Mouse (Mus musculus) intestine, embryonic 14.5 days (tissue): Measurements from ENCODE around the gene Gm11938. TPM values are rescaled to one million over a fixed set of nuclear protein-coding genes. Genes with fewer than 3 reads are reported as not detected.

ENCODE experiments used
- ATAC-seq: fragments of 200-750 bp; cut with Nextera tagmentation; replicated peaks from 2 replicates; pipeline ENCODE4 v1.8.0; 2017; ENCODE audit warnings: low read depth, moderate number of reproducible peaks, moderate TSS enrichment, moderate library complexity; ENCODE audit not compliant: low FRiP score, low TSS enrichment
- DNase-seq: peaks from one replicate; pipeline ENCODE4 v3.0.0-alpha.2; 2018; ENCODE audit warnings: low spot score
- H3K27ac ChIP-seq: fragments of 300-500 bp; sonication (generic); 2 replicates; pipeline ENCODE4 v1.5.1; 2014; ENCODE audit warnings: low read depth, mild to moderate bottlenecking, control low read depth
- H3K27me3 ChIP-seq: fragments of 300-500 bp; sonication (generic); replicated peaks from 2 replicates; pipeline ENCODE4 v1.6.1; 2014; ENCODE audit warnings: low read length, control low read depth; ENCODE audit not compliant: control insufficient read depth, insufficient read depth
- H3K36me3 ChIP-seq: fragments of 300-500 bp; sonication (generic); 2 replicates; pipeline ENCODE4 v1.6.1; 2014; ENCODE audit warnings: low read length, control low read depth; ENCODE audit not compliant: control insufficient read depth, insufficient read depth
- H3K4me1 ChIP-seq: fragments of 300-500 bp; sonication (generic); replicated peaks from 2 replicates; pipeline ENCODE4 v1.6.1; 2014; ENCODE audit warnings: low read length, control low read depth, mixed read lengths; ENCODE audit not compliant: control insufficient read depth, insufficient read depth
- H3K4me2 ChIP-seq: fragments of 300-500 bp; sonication (generic); 2 replicates; pipeline ENCODE4 v1.6.1; 2014; ENCODE audit warnings: low read length
- H3K4me3 ChIP-seq: fragments of 300-500 bp; sonication (generic); 2 replicates; pipeline ENCODE4 v1.5.1; 2014; ENCODE audit warnings: low read depth, low read length, control low read depth, mixed read lengths
- H3K9ac ChIP-seq: fragments of 300-500 bp; sonication (generic); 2 replicates; pipeline ENCODE4 v1.6.1; 2014; ENCODE audit warnings: mild to moderate bottlenecking, low read length
- H3K9me3 ChIP-seq: fragments of 300-500 bp; sonication (generic); 2 replicates; pipeline ENCODE4 v1.6.1; 2016; ENCODE audit warnings: low read length, control low read depth; ENCODE audit not compliant: control insufficient read depth
- WGBS: fragments of 180-500 bp; shearing (Covaris S2); extraction: QIAGEN DNeasy Blood & Tissue Kit; methylation state at CpG from one replicate; pipeline ENCODE4 v1.1.7; 2014; 5-methylcytosine and 5-hydroxymethylcytosine counted together
- polyA plus RNA-seq: library from polyadenylated mRNA; unstranded; fragments of >200 nt; fragmentation: Nextera tagmentation; extraction: Ambion mirVana; gene quantifications from 2 replicates; pipeline ENCODE4 v1.2.1, GENCODE M21; 2014

The Gm11938 gene
- polyA plus RNA-seq, 1 experiment from 2014 or later, result not detected

DNA sequence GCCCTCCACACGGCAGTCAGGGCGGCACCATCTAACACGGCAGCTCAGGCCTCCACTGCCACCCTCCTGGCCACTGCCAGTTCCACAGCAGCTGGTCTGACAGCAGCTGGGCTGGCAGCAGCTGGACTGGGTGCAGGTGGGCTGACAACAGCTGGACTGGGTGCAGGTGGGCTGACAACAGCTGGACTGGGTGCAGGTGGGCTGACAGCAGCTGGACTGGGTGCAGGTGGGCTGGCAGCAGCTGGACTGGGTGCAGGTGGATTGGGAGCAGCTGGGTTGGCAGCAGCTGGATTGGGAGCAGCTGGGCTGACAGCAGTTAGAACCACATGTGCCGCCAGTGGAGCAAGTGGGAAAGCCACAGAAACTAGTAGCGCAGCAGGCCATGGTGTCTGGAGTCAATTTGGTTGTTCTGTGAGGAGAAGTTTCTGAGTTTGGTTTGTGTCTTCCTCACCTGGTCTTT lies 19.8 kb downstream of the Gm11938 start, which contains the start of gene Krtap1-4:
Krtap1-4 (minus strand) TSS at position 410 of the 460 bp plus-strand sequence.
- DNase-seq, result no peak
- Histone ChIP-seq H3K27ac (no peak within 1 kb of the TSS), H3K4me1 (no peaks in the 10 kb centered on the region), H3K9ac (no peak within 1 kb of the TSS), H3K27me3 (no peaks in the 10 kb centered on the region), H3K9me3 (no peaks in the 10 kb centered on the region), H3K4me2 (no peak within 1 kb of the TSS), H3K36me3 (no peaks in the 10 kb centered on the region), H3K4me3 (no peak within 1 kb of the TSS)
- 74% methylated on average over 5 of the region's 5 CpGs for WGBS
- no peak for ATAC-seq

DNA sequence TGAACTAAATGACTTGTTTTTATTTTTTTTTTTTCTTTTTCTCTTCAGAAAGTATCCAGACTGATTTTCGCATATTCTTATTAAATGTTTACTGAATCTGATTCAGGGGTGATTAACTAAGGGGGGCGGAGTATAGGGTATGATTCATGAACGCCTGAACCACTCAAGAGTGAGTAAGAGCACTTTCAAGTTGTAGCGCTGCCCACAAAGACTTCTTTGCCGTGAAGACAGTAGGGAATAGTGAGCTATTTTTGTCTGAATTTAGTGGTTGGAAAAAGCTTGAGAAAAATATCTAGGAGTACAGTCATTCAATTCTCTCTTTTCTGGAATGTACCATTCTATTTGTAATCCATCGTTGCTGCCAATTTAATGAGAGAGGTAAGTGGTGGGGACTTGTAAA lies 21.5 kb downstream of the Gm11938 start:
- 85% methylated on average over 6 of the region's 6 CpGs for WGBS
- Histone ChIP-seq H3K4me2 (no peak overlapping the region), H3K4me1 (no peaks in the 10 kb centered on the region), H3K27me3 (no peaks in the 10 kb centered on the region), H3K4me3 (no peak overlapping the region), H3K27ac (no peak overlapping the region), H3K9ac (no peak overlapping the region), H3K9me3 (no peaks in the 10 kb centered on the region), H3K36me3 (no peaks in the 10 kb centered on the region)
- ATAC-seq, result no peak
- DNase-seq, result no peak

DNA sequence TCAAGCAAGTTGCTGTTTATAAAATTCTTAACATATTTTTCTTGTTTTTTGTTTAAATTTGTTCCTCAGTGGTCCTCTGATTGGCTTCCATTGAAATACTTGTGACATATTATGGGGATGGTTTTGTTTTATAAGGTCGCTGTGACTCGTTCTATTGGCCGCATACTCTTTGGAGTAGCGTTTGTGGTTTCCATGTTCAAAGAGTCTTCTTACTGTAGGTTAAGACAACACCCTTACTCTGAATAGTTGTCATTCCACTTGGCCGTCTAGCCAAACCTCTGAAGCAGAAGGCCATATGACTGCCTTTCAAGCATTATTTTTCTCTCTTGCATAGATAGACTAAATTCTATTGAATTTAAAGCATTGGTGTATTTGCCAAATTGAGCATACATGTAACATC lies 22.1 kb downstream of the Gm11938 start:
- no peak for DNase-seq
- H3K4me1 ChIP-seq, result no peaks in the 10 kb centered on the region

DNA sequence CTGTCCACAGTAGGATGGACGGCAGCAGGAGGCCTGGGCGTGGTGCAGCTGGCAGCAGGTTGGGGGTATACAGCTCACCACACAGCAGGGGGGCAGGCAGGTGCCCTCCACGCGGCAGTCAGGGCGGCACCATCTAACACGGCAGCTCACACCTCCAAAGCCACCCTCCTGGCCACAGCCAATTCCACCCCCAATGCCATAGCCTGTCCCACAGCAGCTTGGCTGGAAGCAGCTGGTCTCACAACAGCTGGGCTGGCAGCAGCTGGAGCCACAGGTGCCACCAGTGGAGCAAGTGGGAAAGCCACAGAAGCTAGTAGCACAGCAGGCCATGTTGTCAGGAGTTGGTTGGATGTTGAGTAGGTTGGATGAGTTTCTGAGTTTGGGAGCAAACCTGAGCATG lies 22.5 kb downstream of the Gm11938 start, which contains the start of gene Krtap1-5:
Krtap1-5 (minus strand) TSS at position 381 of the 400 bp plus-strand sequence.
- no peaks in the 10 kb centered on the region for H3K27me3 ChIP-seq
- no peak within 1 kb of the TSS for H3K9ac ChIP-seq
- no peaks in the 10 kb centered on the region for H3K4me1 ChIP-seq
- no peaks in the 10 kb centered on the region for H3K9me3 ChIP-seq
- no peak within 1 kb of the TSS for H3K4me2 ChIP-seq
- no peak within 1 kb of the TSS for H3K27ac ChIP-seq
- 85% methylated on average over 6 of the region's 6 CpGs for WGBS
- no peak for DNase-seq
- ATAC-seq, result no peak
- H3K4me3 ChIP-seq, result no peak within 1 kb of the TSS
- no peaks in the 10 kb centered on the region for H3K36me3 ChIP-seq

More for the DNA sequence above, 22.1 kb downstream of the Gm11938 start:
- Histone ChIP-seq H3K27me3 (no peaks in the 10 kb centered on the region), H3K36me3 (no peaks in the 10 kb centered on the region), H3K9ac (no peak overlapping the region), H3K9me3 (no peaks in the 10 kb centered on the region), H3K4me3 (no peak overlapping the region), H3K27ac (no peak overlapping the region), H3K4me2 (no peak overlapping the region)
- no peak for ATAC-seq
- WGBS, result 92% methylated on average over 5 of the region's 5 CpGs

DNA sequence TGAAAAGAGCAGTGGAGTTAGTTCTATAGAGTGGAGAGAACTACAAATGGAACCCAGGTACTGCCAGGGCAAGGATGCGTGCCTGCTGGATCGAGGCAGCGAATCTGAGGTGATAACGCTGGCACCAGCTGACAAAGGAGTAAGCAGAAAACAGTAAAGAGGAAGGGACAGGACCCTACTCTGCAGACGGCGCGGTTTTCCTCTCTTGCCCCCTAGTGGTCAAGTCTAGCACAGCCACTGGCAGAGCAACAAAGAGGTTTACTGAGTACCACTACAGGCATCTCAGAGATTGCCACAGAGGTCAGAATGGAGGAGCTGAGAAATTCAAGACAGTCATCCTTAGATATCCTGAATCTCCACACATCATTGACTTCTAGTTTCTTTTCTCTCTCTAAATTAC lies 29.0 kb downstream of the Gm11938 start:
- WGBS, result 2% methylated on average over 7 of the region's 7 CpGs
- H3K36me3 ChIP-seq, result no peaks in the 10 kb centered on the region
- no peak overlapping the region for H3K9ac ChIP-seq
- H3K4me2 ChIP-seq, result peak overlapping the region; percentile 28
- H3K4me3 ChIP-seq, result no peak overlapping the region
- ATAC-seq (no peak), DNase-seq (peak; percentile 84)
- no peaks in the 10 kb centered on the region for H3K9me3 ChIP-seq
- H3K4me1 ChIP-seq, result no peaks in the 10 kb centered on the region
- no peaks in the 10 kb centered on the region for H3K27me3 ChIP-seq
- H3K27ac ChIP-seq, result no peak overlapping the region

DNA sequence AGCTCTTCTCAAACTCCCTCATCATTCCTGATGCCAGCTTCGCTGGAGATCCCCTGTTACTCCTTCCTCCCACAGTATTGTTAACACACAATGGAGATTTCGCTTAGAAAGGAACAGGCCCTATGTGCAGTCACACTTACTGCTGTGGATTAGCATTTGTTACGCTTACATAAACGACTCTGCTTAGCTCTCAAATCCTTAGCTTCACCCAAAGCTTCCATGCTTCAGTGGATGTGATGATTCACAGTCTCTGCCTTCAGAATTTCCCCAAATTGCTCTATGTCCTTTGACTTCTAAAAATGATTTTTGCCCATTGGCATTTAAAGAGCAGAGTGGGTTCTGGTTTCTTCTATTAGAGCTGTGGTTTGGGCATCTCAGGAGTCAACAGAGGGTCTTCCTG lies 29.9 kb downstream of the Gm11938 start:
- H3K27me3 ChIP-seq, result no peaks in the 10 kb centered on the region
- DNase-seq (no peak), ATAC-seq (no peak)
- H3K4me1 ChIP-seq, result no peaks in the 10 kb centered on the region
- H3K9me3 ChIP-seq, result no peaks in the 10 kb centered on the region
- H3K36me3 ChIP-seq, result no peaks in the 10 kb centered on the region
- WGBS, result 64% methylated on average over 4 of the region's 4 CpGs
- no peak overlapping the region for H3K27ac ChIP-seq
- no peak overlapping the region for H3K4me3 ChIP-seq
- H3K9ac ChIP-seq, result no peak overlapping the region
- no peak overlapping the region for H3K4me2 ChIP-seq

DNA sequence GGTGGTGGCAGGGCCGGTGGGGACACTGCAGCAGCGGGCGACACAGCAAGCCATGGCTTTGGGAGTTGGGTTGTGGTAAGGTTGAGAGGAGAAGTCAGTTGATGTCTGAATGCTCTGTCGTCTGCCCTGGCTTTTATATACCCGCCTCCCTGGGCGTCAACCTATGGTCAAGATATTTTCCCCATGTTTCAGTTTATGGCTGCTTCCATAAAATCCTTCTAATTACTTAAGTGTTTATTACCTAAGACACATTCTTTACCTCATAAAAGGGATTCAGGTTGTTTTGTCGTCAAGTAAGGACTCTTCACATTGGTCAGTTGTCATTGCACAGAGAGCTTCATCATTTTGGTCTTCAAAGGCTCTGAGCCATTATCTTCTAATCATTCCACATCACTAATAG lies 36.6 kb downstream of the Gm11938 start, which contains the start of gene Krtap3-1:
Krtap3-1 (minus strand) TSS at position 101 of the 400 bp plus-strand sequence.
- Histone ChIP-seq H3K27me3 (no peaks in the 10 kb centered on the region), H3K36me3 (no peaks in the 10 kb centered on the region), H3K4me2 (no peak within 1 kb of the TSS), H3K9me3 (no peaks in the 10 kb centered on the region), H3K27ac (no peak within 1 kb of the TSS), H3K4me3 (no peak within 1 kb of the TSS), H3K4me1 (no peaks in the 10 kb centered on the region), H3K9ac (no peak within 1 kb of the TSS)
- no peak for DNase-seq
- ATAC-seq, result no peak
- WGBS, result 76% methylated on average over 7 of the region's 7 CpGs

DNA sequence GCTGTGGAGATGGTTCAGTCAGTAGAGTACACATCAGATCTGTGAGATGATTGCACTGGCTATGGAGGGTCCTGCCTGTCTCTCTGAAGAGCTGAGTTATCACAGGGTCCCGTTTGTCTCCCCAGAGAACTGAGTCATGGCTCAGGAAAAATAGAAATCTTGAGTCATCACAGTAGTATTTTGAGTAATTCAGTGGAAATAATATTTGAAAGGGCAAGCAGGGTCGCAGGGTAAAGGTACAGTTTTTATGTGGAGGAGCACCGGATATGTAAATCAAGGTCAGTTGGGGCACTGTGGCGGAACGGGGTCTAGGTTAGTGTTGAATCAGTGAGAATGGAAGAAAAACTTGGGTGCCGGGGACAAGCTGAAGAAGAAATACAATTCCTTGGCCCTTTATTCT lies 40.5 kb downstream of the Gm11938 start:
- Histone ChIP-seq H3K4me1 (no peaks in the 10 kb centered on the region), H3K9me3 (no peaks in the 10 kb centered on the region), H3K27ac (no peak overlapping the region), H3K9ac (no peak overlapping the region), H3K36me3 (no peaks in the 10 kb centered on the region), H3K4me2 (no peak overlapping the region), H3K4me3 (no peak overlapping the region), H3K27me3 (no peaks in the 10 kb centered on the region)
- DNase-seq (no peak), ATAC-seq (no peak)
- 89% methylated on average over 6 of the region's 6 CpGs for WGBS

DNA sequence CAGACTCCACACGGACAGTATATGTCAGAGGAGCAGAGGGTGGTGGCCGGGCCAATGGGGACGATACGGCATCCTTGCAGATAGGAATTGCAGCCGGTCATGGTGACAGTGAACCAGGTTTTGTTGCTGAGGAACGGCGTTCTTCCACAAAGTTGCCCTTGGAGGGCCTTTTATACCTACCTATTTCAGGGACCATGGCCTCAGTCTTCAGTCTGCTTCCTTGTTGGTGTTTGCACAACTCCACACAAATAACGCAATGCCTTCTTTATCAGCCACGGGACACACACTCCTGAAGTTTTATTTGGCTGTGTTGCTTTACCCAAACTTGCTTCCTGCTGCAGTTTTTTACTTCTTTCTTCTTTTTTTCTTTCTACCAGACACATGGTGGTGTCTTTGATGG lies 43.7 kb downstream of the Gm11938 start, which contains the start of gene Gm11939:
Gm11939 (minus strand) TSS at position 101 of the 400 bp plus-strand sequence.
- no peak within 1 kb of the TSS for H3K9ac ChIP-seq
- DNase-seq (no peak), ATAC-seq (no peak)
- no peaks in the 10 kb centered on the region for H3K27me3 ChIP-seq
- H3K4me2 ChIP-seq, result no peak within 1 kb of the TSS
- no peaks in the 10 kb centered on the region for H3K36me3 ChIP-seq
- no peaks in the 10 kb centered on the region for H3K4me1 ChIP-seq
- no peaks in the 10 kb centered on the region for H3K9me3 ChIP-seq
- H3K4me3 ChIP-seq, result no peak within 1 kb of the TSS
- 87% methylated on average over 9 of the region's 9 CpGs for WGBS
- no peak within 1 kb of the TSS for H3K27ac ChIP-seq
